Mouse (Mus musculus) liver, embryonic 16.5 days (tissue): Measurements from ENCODE around the gene Lrmda. TPM values are rescaled to one million over a fixed set of nuclear protein-coding genes. Genes with fewer than 3 reads are reported as not detected.

Source experiments
- ATAC-seq: fragments of 200-750 bp; cut with Nextera tagmentation; 2 replicates; pipeline ENCODE4 v1.8.0; 2017; ENCODE audit warnings: low read depth, mild to moderate bottlenecking, moderate number of reproducible peaks, moderate library complexity
- H3K27ac ChIP-seq: fragments of 300-500 bp; sonication (generic); 2 replicates; pipeline ENCODE4 v1.5.1; 2014; ENCODE audit warnings: mild to moderate bottlenecking, low read length
- H3K27me3 ChIP-seq: fragments of 300-500 bp; sonication (generic); 2 replicates; pipeline ENCODE4 v1.6.1; 2014; ENCODE audit warnings: low read depth, low read length, mixed read lengths; ENCODE audit not compliant: control insufficient read depth, insufficient read depth
- H3K36me3 ChIP-seq: fragments of 300-500 bp; sonication (generic); 2 replicates; pipeline ENCODE4 v1.6.1; 2014; ENCODE audit warnings: mild to moderate bottlenecking; ENCODE audit not compliant: control insufficient read depth, insufficient read depth
- H3K4me1 ChIP-seq: fragments of 300-500 bp; sonication (generic); 2 replicates; pipeline ENCODE4 v1.6.1; 2014; ENCODE audit warnings: low read depth, low read length, mixed read lengths; ENCODE audit not compliant: control insufficient read depth
- H3K4me2 ChIP-seq: fragments of 300-500 bp; sonication (generic); 2 replicates; pipeline ENCODE4 v1.6.1; 2014; ENCODE audit warnings: low read depth, low read length, mixed read lengths
- H3K4me3 ChIP-seq: fragments of 300-500 bp; sonication (generic); 2 replicates; pipeline ENCODE4 v1.5.1; 2014; ENCODE audit warnings: low read depth, mild to moderate bottlenecking, low read length
- H3K9ac ChIP-seq: fragments of 300-500 bp; sonication (generic); 2 replicates; pipeline ENCODE4 v1.6.1; 2014; ENCODE audit warnings: low read depth, low read length
- H3K9me3 ChIP-seq: fragments of 300-500 bp; sonication (generic); replicated peaks from 2 replicates; pipeline ENCODE4 v1.6.1; 2016; ENCODE audit warnings: low read length; ENCODE audit not compliant: control insufficient read depth
- WGBS: fragments of 180-500 bp; shearing (Covaris S2); extraction: QIAGEN DNeasy Blood & Tissue Kit; methylation state at CpG from one replicate; pipeline ENCODE4 v1.1.7; 2014; ENCODE audit not compliant: insufficient replicate concordance; 5-methylcytosine and 5-hydroxymethylcytosine counted together
- polyA plus RNA-seq: library from polyadenylated mRNA; unstranded; fragments of >200 nt; fragmentation: Nextera tagmentation; extraction: Ambion mirVana; gene quantifications from 2 replicates; pipeline ENCODE4 v1.2.1, GENCODE M21; 2015

The Lrmda gene
- polyA plus RNA-seq, 1 experiment from 2014 or later, result 0.46 TPM

GRCm38 (mm10) chr14:22620191-22620590, 600.7 kb downstream of the Lrmda start:
- ATAC-seq, result no peak

GRCm38 (mm10) chr14:22621941-22622340, 602.4 kb downstream of the Lrmda start:
- no peak overlapping the region for H3K9ac ChIP-seq
- no peak overlapping the region for H3K4me2 ChIP-seq
- WGBS, result 67% methylated on average over 3 of the region's 3 CpGs
- no peaks in the 10 kb centered on the region for H3K27me3 ChIP-seq
- H3K36me3 ChIP-seq, result no peaks in the 10 kb centered on the region
- H3K9me3 ChIP-seq, result no peaks in the 10 kb centered on the region
- no peak overlapping the region for H3K4me3 ChIP-seq
- H3K27ac ChIP-seq, result no peak overlapping the region
- no peaks in the 10 kb centered on the region for H3K4me1 ChIP-seq
- ATAC-seq, result no peak

More at GRCm38 (mm10) chr14:22620191-22620590, 600.7 kb downstream of the Lrmda start:
- H3K4me1 ChIP-seq, result no peaks in the 10 kb centered on the region
- H3K9ac ChIP-seq, result no peak overlapping the region
- no peaks in the 10 kb centered on the region for H3K36me3 ChIP-seq
- H3K4me2 ChIP-seq, result no peak overlapping the region
- no peaks in the 10 kb centered on the region for H3K27me3 ChIP-seq
- H3K9me3 ChIP-seq, result no peaks in the 10 kb centered on the region
- H3K4me3 ChIP-seq, result no peak overlapping the region
- no peak overlapping the region for H3K27ac ChIP-seq

DNA sequence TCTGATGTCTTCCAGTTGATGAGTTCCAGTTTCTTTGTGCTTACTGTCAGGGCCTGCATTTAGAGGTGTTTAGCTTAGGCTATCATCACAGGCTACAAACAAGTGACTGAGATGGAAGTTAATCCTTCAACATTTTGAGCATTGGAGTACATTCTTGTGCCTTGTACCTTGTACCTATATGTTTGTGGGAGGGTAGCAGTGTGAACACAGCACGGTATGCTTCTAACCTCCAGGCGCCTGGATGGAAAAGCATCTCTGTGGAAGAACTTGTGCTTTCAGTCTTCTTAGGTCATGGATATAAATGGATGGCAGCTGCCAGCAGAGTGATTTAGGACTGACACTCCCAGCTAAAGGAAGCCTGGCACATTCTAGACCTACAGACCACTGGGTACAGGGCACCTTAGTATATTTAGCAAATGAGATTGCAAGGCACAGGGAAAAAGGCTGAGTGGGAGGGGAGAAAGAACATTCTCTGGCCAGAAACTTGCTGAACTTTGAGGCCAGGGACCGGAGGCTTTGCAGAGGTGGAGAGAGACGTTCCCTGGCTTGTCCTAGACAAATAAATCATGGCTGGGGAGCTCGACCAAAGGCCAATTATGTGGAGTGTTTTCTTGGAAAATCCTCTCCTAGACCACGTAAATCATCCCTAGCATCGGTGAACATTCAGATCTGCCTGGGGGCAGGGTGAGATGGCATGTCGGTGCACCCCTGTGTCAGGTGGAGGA, 607.8 kb downstream of the Lrmda start:
- 51% methylated on average over 8 of the region's 8 CpGs for WGBS
- H3K4me3 ChIP-seq, result no peak overlapping the region
- H3K4me1 ChIP-seq, result no peaks in the 10 kb centered on the region
- no peaks in the 10 kb centered on the region for H3K27me3 ChIP-seq
- H3K27ac ChIP-seq, result no peak overlapping the region
- ATAC-seq, result no peak
- H3K9me3 ChIP-seq, result no peaks in the 10 kb centered on the region
- H3K36me3 ChIP-seq, result no peaks in the 10 kb centered on the region
- no peak overlapping the region for H3K4me2 ChIP-seq
- H3K9ac ChIP-seq, result no peak overlapping the region

DNA sequence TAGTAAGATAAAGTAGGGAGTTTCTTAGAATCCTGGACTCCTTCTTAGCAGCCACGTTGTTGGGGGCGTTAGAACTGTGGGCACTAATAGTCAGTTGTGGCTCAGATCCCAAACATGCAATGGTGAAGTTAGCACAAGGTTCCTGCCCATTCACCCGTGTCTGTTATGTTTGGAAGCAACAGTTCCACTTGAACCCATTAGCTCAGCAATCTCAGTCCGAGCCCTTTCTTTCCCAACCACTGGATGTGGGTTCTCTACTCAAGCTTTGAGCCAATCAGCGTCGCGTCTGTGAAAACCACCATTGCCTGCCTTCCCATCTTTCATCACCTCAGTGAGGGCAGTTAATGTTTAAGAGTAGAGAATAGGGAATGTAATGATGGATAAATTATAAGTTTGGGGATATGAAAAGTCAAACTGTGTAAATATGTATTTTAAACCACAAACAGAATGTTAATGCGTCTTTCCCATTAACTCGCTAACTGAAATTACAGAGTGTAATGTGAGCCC, 610.9 kb downstream of the Lrmda start:
- Histone ChIP-seq H3K27ac (no peak overlapping the region), H3K4me2 (no peak overlapping the region), H3K27me3 (no peaks in the 10 kb centered on the region), H3K4me3 (no peak overlapping the region), H3K9ac (no peak overlapping the region), H3K36me3 (no peaks in the 10 kb centered on the region), H3K9me3 (no peaks in the 10 kb centered on the region), H3K4me1 (no peaks in the 10 kb centered on the region)
- 66% methylated on average over 9 of the region's 9 CpGs for WGBS
- ATAC-seq, result no peak

- Histone ChIP-seq H3K9ac (no peak overlapping the region), H3K4me3 (no peak overlapping the region), H3K27ac (no peak overlapping the region), H3K4me2 (no peak overlapping the region), H3K9me3 (no peaks in the 10 kb centered on the region), H3K4me1 (no peaks in the 10 kb centered on the region), H3K36me3 (no peaks in the 10 kb centered on the region), H3K27me3 (no peaks in the 10 kb centered on the region)
- WGBS, result 51% methylated on average over 1 of the region's 1 CpGs
- ATAC-seq, result no peak
Observed at GRCm38 (mm10) chr14:22633612-22634011, 614.1 kb downstream of the Lrmda start.

DNA sequence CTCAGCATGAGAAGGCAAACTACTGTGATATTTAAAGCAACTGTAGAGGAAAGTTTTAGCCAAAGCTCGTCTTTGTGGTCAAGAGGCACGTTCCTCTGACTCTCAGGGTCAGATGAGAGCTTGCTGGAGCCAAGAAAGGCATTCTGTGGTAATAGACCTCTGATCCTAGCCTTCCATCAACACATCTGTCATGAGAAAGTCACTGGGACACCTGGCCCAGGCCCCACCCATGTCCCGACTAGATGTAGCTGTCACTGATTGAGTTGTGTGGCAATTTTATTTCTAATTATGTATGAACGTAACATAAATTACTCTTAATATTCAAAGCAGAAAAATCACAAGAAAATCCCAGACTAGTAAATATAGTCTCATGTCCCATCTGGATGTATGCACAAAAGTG, 624.0 kb downstream of the Lrmda start:
- no peak overlapping the region for H3K9ac ChIP-seq
- H3K4me2 ChIP-seq, result no peak overlapping the region
- 44% methylated on average over 4 of the region's 4 CpGs for WGBS
- H3K36me3 ChIP-seq, result no peaks in the 10 kb centered on the region
- H3K4me3 ChIP-seq, result no peak overlapping the region
- H3K4me1 ChIP-seq, result no peaks in the 10 kb centered on the region
- no peaks in the 10 kb centered on the region for H3K27me3 ChIP-seq
- H3K27ac ChIP-seq, result no peak overlapping the region
- H3K9me3 ChIP-seq, result no peaks in the 10 kb centered on the region
- no peak for ATAC-seq

DNA sequence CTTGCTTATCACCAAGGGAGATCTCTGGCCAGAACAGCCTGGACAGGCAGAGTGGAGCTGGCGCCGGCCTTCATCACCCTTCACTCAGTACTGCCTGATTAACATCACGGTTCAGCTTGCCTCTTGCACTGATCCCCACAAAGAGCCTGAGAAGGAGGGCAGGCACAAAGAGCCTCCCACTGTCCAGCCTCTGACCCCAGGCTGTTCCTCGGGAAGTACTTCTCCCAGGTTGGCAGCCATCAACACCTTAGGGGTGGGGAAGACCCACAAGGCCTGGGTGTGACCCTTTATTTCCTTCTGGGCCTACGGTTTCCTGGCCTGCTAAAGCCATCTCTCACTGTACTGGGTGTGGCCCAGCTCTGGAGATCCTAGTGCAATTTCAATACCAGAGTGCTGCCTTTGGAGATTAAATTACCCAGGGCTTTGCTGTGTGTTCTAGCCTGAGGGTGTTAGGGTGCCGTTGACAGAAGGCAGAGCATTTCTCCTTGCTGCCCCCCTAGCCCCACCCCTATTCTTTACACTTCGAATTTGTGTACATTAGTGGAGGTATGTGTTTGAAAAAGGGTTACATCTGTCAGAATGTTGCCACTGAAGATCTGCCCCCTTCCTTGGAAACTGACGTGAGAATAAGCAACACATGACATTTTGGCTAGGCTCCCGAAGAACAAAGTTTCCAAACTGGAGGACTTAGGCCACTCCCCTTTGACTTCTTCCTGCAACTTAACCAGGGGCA, 628.5 kb downstream of the Lrmda start:
- 48% methylated on average over 9 of the region's 9 CpGs for WGBS
- no peak overlapping the region for H3K9ac ChIP-seq
- H3K4me3 ChIP-seq, result no peak overlapping the region
- H3K27me3 ChIP-seq, result no peaks in the 10 kb centered on the region
- no peaks in the 10 kb centered on the region for H3K36me3 ChIP-seq
- no peaks in the 10 kb centered on the region for H3K9me3 ChIP-seq
- no peak overlapping the region for H3K27ac ChIP-seq
- H3K4me1 ChIP-seq, result no peaks in the 10 kb centered on the region
- H3K4me2 ChIP-seq, result no peak overlapping the region
- ATAC-seq, result no peak

DNA sequence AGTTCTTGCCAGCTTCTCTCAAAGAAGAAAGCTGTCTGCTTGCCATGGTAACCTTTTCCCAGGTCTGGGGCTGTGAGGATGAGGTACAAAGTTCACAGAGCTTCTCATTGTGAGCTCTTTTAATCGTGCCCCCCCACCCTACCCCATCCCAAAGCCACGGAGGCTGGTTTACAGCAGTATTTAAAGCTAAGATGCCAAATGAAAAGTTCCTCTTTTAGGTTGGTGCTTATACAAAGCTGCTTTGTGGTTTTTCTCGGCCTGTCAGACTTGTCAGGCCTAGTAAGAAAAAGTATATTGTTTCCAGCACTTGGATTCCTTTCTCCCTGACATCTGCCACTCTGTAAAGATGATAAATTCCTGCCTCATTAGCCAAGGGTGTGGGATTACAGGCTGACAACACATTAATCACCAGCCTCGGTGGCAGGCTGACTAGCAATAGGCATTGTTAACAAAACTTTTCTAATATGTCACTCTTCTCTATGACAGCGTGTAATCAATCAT, 629.9 kb downstream of the Lrmda start:
- Histone ChIP-seq H3K9ac (no peak overlapping the region), H3K4me3 (no peak overlapping the region), H3K36me3 (no peaks in the 10 kb centered on the region), H3K4me1 (no peaks in the 10 kb centered on the region), H3K27ac (no peak overlapping the region), H3K27me3 (no peaks in the 10 kb centered on the region), H3K9me3 (no peaks in the 10 kb centered on the region), H3K4me2 (no peak overlapping the region)
- ATAC-seq, result no peak
- WGBS, result 19% methylated on average over 5 of the region's 5 CpGs
